Mouse (Mus musculus) neural tube, embryonic 14.5 days (tissue): Measurements from ENCODE around the gene Gnaz. TPM values are rescaled to one million over a fixed set of nuclear protein-coding genes. Genes with fewer than 3 reads are reported as not detected.
A peak's percentile ranks its signal among the peaks of the same experiment; 100 is the strongest.

Source experiments
- ATAC-seq: fragments of 200-750 bp; cut with Nextera tagmentation; 2 replicates; pipeline ENCODE4 v1.8.0; 2017; ENCODE audit warnings: low read depth, mild to moderate bottlenecking, moderate TSS enrichment, moderate library complexity
- H3K27ac ChIP-seq: fragments of 300-500 bp; sonication (generic); 2 replicates; pipeline ENCODE4 v1.5.1; 2014; ENCODE audit warnings: low read depth, mild to moderate bottlenecking, control low read depth, low read length, moderate library complexity, mixed read lengths
- H3K27me3 ChIP-seq: fragments of 300-500 bp; sonication (generic); 2 replicates; pipeline ENCODE4 v1.6.1; 2014; ENCODE audit warnings: low read length; ENCODE audit not compliant: control insufficient read depth, insufficient read depth
- H3K36me3 ChIP-seq: fragments of 300-500 bp; sonication (generic); 2 replicates; pipeline ENCODE4 v1.6.1; 2014; ENCODE audit warnings: low read length, mixed read lengths; ENCODE audit not compliant: control insufficient read depth, insufficient read depth
- H3K4me1 ChIP-seq: fragments of 300-500 bp; sonication (generic); 2 replicates; pipeline ENCODE4 v1.6.1; 2014; ENCODE audit warnings: low read length; ENCODE audit not compliant: control insufficient read depth, insufficient read depth
- H3K4me2 ChIP-seq: fragments of 300-500 bp; sonication (generic); 2 replicates; pipeline ENCODE4 v1.6.1; 2014; ENCODE audit warnings: mild to moderate bottlenecking, low read depth, low read length, control low read depth
- H3K4me3 ChIP-seq: fragments of 300-500 bp; sonication (generic); 2 replicates; pipeline ENCODE4 v1.5.1; 2014; ENCODE audit warnings: low read depth, low read length, control low read depth, mixed read lengths
- H3K9ac ChIP-seq: fragments of 300-500 bp; sonication (generic); replicated peaks from 2 replicates; pipeline ENCODE4 v1.6.1; 2014; ENCODE audit warnings: low read depth, mild to moderate bottlenecking, control low read depth, low read length, mixed read lengths
- H3K9me3 ChIP-seq: fragments of 300-500 bp; sonication (generic); 2 replicates; pipeline ENCODE4 v1.6.1; 2016; ENCODE audit warnings: low read length; ENCODE audit not compliant: control insufficient read depth
- WGBS: fragments of 180-500 bp; shearing (Covaris S2); extraction: QIAGEN DNeasy Blood & Tissue Kit; methylation state at CpG from one replicate; pipeline ENCODE4 v1.1.7; 2014; 5-methylcytosine and 5-hydroxymethylcytosine counted together
- polyA plus RNA-seq: library from polyadenylated mRNA; unstranded; fragments of >200 nt; fragmentation: Nextera tagmentation; extraction: Ambion mirVana; gene quantifications from 2 replicates; pipeline ENCODE4 v1.2.1, GENCODE M21; 2014

Gene Gnaz
- polyA plus RNA-seq, 1 experiment from 2014 or later: 61.2 TPM

GRCm38 (mm10) chr10:74940795-74941194 is 26.2 kb upstream of the Gnaz start:
- Histone ChIP-seq H3K27ac (no peak overlapping the region), H3K9me3 (no peaks in the 10 kb centered on the region), H3K27me3 (no peaks in the 10 kb centered on the region), H3K4me3 (no peak overlapping the region), H3K4me1 (no peaks in the 10 kb centered on the region), H3K9ac (no peak overlapping the region), H3K4me2 (no peak overlapping the region), H3K36me3 (no peaks in the 10 kb centered on the region)
- 100% methylated on average over 1 of the region's 1 CpGs for WGBS
- ATAC-seq: no peak

- H3K4me3 ChIP-seq: no peak overlapping the region
- H3K9ac ChIP-seq: no peak overlapping the region
- ATAC-seq: no peak
- no peaks in the 10 kb centered on the region for H3K36me3 ChIP-seq
- H3K27ac ChIP-seq: no peak overlapping the region
- H3K4me2 ChIP-seq: no peak overlapping the region
- H3K9me3 ChIP-seq: no peaks in the 10 kb centered on the region
- no peaks in the 10 kb centered on the region for H3K27me3 ChIP-seq
- no peaks in the 10 kb centered on the region for H3K4me1 ChIP-seq
- WGBS: 46% methylated on average over 9 of the region's 9 CpGs
Measured at GRCm38 (mm10) chr10:74952830-74953443, 14.0 kb upstream of the Gnaz start.

DNA sequence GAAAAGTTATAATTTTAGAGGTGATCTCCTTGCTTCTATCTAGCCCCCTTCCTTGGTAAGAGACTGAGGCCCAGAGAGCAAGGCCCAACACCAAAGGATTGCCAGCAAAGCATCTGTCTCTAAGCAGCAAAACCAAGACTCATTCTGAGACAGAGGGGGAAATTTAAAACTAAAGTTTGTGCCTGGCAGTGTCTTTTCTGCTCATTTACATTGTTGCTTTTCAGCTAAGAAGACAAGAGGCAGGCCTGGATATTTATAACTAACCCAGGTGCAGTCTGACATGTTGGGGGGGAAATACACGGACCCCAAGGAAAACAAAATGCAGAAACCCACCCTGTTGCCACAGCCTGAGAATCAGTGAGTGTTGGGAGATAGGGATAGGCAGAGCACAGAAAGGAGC is 2.6 kb upstream of the Gnaz start:
- H3K9ac ChIP-seq: no peak overlapping the region
- H3K36me3 ChIP-seq: no peaks in the 10 kb centered on the region
- 69% methylated on average over 1 of the region's 1 CpGs for WGBS
- peaks cover 12% of the 10 kb centered on the region; the same call in 1 of the 2 replicates for H3K4me1 ChIP-seq
- no peaks in the 10 kb centered on the region for H3K27me3 ChIP-seq
- no peak overlapping the region for H3K27ac ChIP-seq
- H3K4me2 ChIP-seq: no peak overlapping the region
- no peak overlapping the region for H3K4me3 ChIP-seq
- H3K9me3 ChIP-seq: no peaks in the 10 kb centered on the region
- no peak for ATAC-seq

DNA sequence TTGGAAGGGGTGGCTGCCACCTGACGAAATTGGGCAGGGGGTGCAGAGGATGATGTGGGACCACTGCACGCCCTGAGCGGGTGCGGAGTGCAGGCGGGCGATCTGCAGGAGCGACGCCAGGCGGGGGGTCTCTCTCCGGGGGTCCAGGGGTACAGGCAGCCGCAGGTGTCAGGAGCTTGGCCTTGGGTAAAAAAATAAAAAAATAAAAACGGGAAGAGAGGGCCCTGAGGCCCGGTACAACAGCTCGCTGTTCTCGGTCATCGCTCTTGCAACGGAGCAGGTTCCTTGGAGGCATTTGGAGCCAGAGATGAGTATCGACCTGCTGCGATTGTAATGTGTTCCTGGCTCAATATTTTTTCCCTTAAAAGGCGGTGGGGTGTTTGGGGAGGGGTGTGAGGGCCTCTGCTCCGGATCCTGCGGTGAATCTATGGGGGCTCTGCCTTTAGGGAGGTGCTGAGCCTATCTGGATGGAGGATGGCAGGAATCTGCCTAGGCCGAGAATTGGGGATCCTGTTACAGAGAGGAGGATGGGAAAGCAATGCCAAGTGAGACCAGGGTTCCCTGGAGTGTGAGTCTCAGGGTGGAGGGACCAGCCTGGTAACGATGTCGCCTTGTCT is 782 bp downstream of the Gnaz start:
- peaks cover 12% of the 10 kb centered on the region; the same call in 1 of the 2 replicates for H3K4me1 ChIP-seq
- H3K27ac ChIP-seq: peak overlapping the region; percentile 78; the same call in 1 of the 2 replicates
- no peaks in the 10 kb centered on the region for H3K9me3 ChIP-seq
- WGBS: 2% methylated on average over 25 of the region's 25 CpGs
- peak overlapping the region; percentile 76 for H3K4me2 ChIP-seq
- peak overlapping the region; percentile 63 for H3K9ac ChIP-seq
- ATAC-seq: no peak
- H3K4me3 ChIP-seq: peak overlapping the region; percentile 70
- no peaks in the 10 kb centered on the region for H3K36me3 ChIP-seq
- no peaks in the 10 kb centered on the region for H3K27me3 ChIP-seq

DNA sequence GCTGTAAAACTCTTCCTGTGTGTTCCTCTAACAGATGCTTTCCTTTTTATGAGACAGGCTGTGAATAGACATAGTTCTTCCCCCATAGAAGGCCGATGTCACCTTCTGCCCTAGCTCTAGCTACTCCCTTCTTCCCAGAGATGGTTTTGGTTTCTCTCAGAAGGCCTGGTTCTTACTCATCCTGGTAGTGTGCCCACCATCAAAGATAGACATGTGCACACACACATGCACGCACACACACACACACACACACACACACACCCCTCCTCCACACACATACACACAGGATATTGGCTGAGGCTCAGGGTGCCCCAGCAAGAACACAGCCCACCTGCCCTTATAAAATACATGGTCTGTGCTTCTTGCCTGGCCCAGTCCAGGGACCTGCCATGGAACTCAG is 2.3 kb downstream of the Gnaz start:
- Histone ChIP-seq H3K9me3 (no peaks in the 10 kb centered on the region), H3K27ac (no peak overlapping the region), H3K9ac (no peak overlapping the region), H3K4me3 (no peak overlapping the region), H3K4me1 (peaks cover 12% of the 10 kb centered on the region; the same call in 1 of the 2 replicates), H3K4me2 (0 out of 2 replicates have a peak overlapping the region, but pooled peaks have one; percentile 76), H3K27me3 (no peaks in the 10 kb centered on the region), H3K36me3 (no peaks in the 10 kb centered on the region)
- WGBS: 92% methylated on average over 2 of the region's 2 CpGs
- ATAC-seq: no peak

- no peak overlapping the region for H3K9ac ChIP-seq
- no peak for ATAC-seq
- H3K36me3 ChIP-seq: no peaks in the 10 kb centered on the region
- no peaks in the 10 kb centered on the region for H3K27me3 ChIP-seq
- no peak overlapping the region for H3K27ac ChIP-seq
- peaks cover 14% of the 10 kb centered on the region; the same call in 1 of the 2 replicates for H3K4me1 ChIP-seq
- H3K9me3 ChIP-seq: no peaks in the 10 kb centered on the region
- 71% methylated on average over 6 of the region's 6 CpGs for WGBS
- H3K4me3 ChIP-seq: no peak overlapping the region
- no peak overlapping the region for H3K4me2 ChIP-seq
Measured at GRCm38 (mm10) chr10:74973026-74973425, 6.0 kb downstream of the Gnaz start.

DNA sequence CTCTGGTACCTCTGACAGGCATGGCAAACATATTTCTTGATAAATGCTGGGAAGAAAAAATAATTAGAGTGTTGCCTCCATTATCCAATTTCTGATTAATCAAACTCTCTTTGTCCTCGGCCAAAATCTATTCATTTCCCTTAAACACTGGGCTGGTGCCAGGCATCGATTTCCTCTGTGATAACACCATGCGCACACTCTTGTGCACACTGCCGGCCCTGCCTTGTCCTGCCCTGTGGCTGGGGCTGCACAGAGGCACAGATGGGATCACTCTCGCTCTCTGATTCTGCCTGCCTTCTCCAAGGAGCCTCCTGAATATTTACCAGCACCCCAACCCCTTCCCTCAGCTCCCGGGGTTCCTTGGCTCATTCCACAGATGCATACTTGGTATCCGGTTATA is 8.6 kb downstream of the Gnaz start:
- WGBS: 79% methylated on average over 7 of the region's 7 CpGs
- Histone ChIP-seq H3K9ac (no peak overlapping the region), H3K4me2 (no peak overlapping the region), H3K9me3 (no peaks in the 10 kb centered on the region), H3K27me3 (no peaks in the 10 kb centered on the region), H3K27ac (no peak overlapping the region), H3K4me3 (no peak overlapping the region), H3K36me3 (no peaks in the 10 kb centered on the region), H3K4me1 (0 out of 2 replicates have a peak, but pooled peaks cover 6% of the 10 kb centered on the region)
- no peak for ATAC-seq

GRCm38 (mm10) chr10:74976429-74976828 is 9.5 kb downstream of the Gnaz start:
- Histone ChIP-seq H3K4me2 (no peak overlapping the region), H3K27ac (no peak overlapping the region), H3K4me3 (no peak overlapping the region), H3K9me3 (no peaks in the 10 kb centered on the region), H3K4me1 (0 out of 2 replicates have a peak, but pooled peaks cover 6% of the 10 kb centered on the region), H3K27me3 (no peaks in the 10 kb centered on the region), H3K36me3 (no peaks in the 10 kb centered on the region), H3K9ac (no peak overlapping the region)
- ATAC-seq: no peak
- 84% methylated on average over 7 of the region's 7 CpGs for WGBS

- no peaks in the 10 kb centered on the region for H3K27me3 ChIP-seq
- no peak overlapping the region for H3K9ac ChIP-seq
- ATAC-seq: no peak
- H3K27ac ChIP-seq: no peak overlapping the region
- no peaks in the 10 kb centered on the region for H3K36me3 ChIP-seq
- 76% methylated on average over 4 of the region's 4 CpGs for WGBS
- H3K4me1 ChIP-seq: 0 out of 2 replicates have a peak, but pooled peaks cover 6% of the 10 kb centered on the region
- no peaks in the 10 kb centered on the region for H3K9me3 ChIP-seq
- no peak overlapping the region for H3K4me3 ChIP-seq
- no peak overlapping the region for H3K4me2 ChIP-seq
Measured at GRCm38 (mm10) chr10:74978056-74978455, 11.1 kb downstream of the Gnaz start.
